Mouse (Mus musculus) liver, embryonic 14.5 days (tissue): ENCODE data around the gene Rprml. TPM values are rescaled to one million over a fixed set of nuclear protein-coding genes. Genes with fewer than 3 reads are reported as not detected.
"Not testable (repeated sequence)": the region's sequence is repeated elsewhere in the genome, so short reads cannot be mapped to it uniquely, and the experiment has no call there.

ENCODE experiments used
- ATAC-seq: fragments of 200-750 bp; cut with Nextera tagmentation; 2 replicates; pipeline ENCODE4 v1.8.0; 2017; ENCODE audit warnings: moderate number of reproducible peaks, mild to moderate bottlenecking, moderate library complexity; ENCODE audit not compliant: insufficient read depth
- DNase-seq, 3 experiments: peaks; one replicate each; pipeline ENCODE4 v3.0.0-alpha.2; 2012 to 2013; ENCODE audit warnings: low read depth in 3 of 3, low spot score in 3 of 3
- H3K27ac ChIP-seq: fragments of 300-500 bp; sonication (generic); 2 replicates; pipeline ENCODE4 v1.5.1; 2014; ENCODE audit warnings: moderate library complexity, mild to moderate bottlenecking, control low read depth, inconsistent platforms
- H3K27me3 ChIP-seq: fragments of 300-500 bp; sonication (generic); 2 replicates; pipeline ENCODE4 v1.6.1; 2014; ENCODE audit warnings: mild to moderate bottlenecking, low read length, moderate library complexity; ENCODE audit not compliant: control insufficient read depth, insufficient read depth
- H3K36me3 ChIP-seq: fragments of 300-500 bp; sonication (generic); replicated peaks from 2 replicates; pipeline ENCODE4 v1.6.1; 2014; ENCODE audit warnings: low read depth; ENCODE audit not compliant: control insufficient read depth, insufficient read depth
- H3K4me1 ChIP-seq, 2 experiments: fragments of 200-500 bp in 1 of 2; fragments of 300-500 bp in 1 of 2; sonication (generic) in 1 of 2; replicated peaks; 2 replicates each; pipeline ENCODE4 v1.6.1; 2012 to 2014; ENCODE audit warnings: antibody characterized with exemption in 1 of 2, inconsistent platforms in 1 of 2, low read length in 1 of 2; ENCODE audit not compliant: control insufficient read depth in 2 of 2, insufficient read depth in 2 of 2
- H3K4me2 ChIP-seq: fragments of 300-500 bp; sonication (generic); 2 replicates; pipeline ENCODE4 v1.6.1; 2014; ENCODE audit warnings: low read depth, mild to moderate bottlenecking, control low read depth, moderate library complexity
- H3K4me3 ChIP-seq, 2 experiments: fragments of 200-500 bp in 1 of 2; fragments of 300-500 bp in 1 of 2; sonication (generic) in 1 of 2; 2 replicates each; pipeline ENCODE4 v1.5.1; 2012 to 2014; ENCODE audit warnings: low read depth in 2 of 2, low read length in 2 of 2, mild to moderate bottlenecking in 2 of 2, control low read depth in 1 of 2, inconsistent platforms in 1 of 2, moderate library complexity in 1 of 2; ENCODE audit not compliant: insufficient read depth in 1 of 2
- H3K9ac ChIP-seq: fragments of 300-500 bp; sonication (generic); replicated peaks from 2 replicates; pipeline ENCODE4 v1.6.1; 2014; ENCODE audit warnings: mild to moderate bottlenecking, control low read depth, moderate library complexity
- H3K9me3 ChIP-seq: fragments of 300-500 bp; sonication (generic); 2 replicates; pipeline ENCODE4 v1.6.1; 2016; ENCODE audit warnings: low read length, mixed read lengths; ENCODE audit not compliant: control insufficient read depth
- CTCF ChIP-seq: IDR thresholded peaks from 2 replicates; pipeline ENCODE4 v1.5.1; 2016; ENCODE audit warnings: antibody characterized with exemption, low read depth, control low read depth
- EP300 ChIP-seq: IDR thresholded peaks from 2 replicates; pipeline ENCODE4 v1.6.1; 2016; ENCODE audit warnings: antibody characterized with exemption, low read depth
- WGBS: fragments of 180-500 bp; shearing (Covaris S2); extraction: QIAGEN DNeasy Blood & Tissue Kit; methylation state at CpG from one replicate; pipeline ENCODE4 v1.1.7; 2014; ENCODE audit not compliant: insufficient replicate concordance; 5-methylcytosine and 5-hydroxymethylcytosine counted together
- polyA plus RNA-seq, 2 experiments: library from polyadenylated mRNA; depleted of rRNA in 1 of 2; stranded (reverse) in 1 of 2; unstranded in 1 of 2; fragments of >200 nt; fragmentation: Nextera tagmentation in 1 of 2; extraction: Ambion mirVana in 1 of 2; gene quantifications; 2 replicates each; pipeline versions ENCODE4 v1.2.1 to v1.2.3; 2012 to 2014

The Rprml gene
- polyA plus RNA-seq, 2 experiments = not detected

DNA sequence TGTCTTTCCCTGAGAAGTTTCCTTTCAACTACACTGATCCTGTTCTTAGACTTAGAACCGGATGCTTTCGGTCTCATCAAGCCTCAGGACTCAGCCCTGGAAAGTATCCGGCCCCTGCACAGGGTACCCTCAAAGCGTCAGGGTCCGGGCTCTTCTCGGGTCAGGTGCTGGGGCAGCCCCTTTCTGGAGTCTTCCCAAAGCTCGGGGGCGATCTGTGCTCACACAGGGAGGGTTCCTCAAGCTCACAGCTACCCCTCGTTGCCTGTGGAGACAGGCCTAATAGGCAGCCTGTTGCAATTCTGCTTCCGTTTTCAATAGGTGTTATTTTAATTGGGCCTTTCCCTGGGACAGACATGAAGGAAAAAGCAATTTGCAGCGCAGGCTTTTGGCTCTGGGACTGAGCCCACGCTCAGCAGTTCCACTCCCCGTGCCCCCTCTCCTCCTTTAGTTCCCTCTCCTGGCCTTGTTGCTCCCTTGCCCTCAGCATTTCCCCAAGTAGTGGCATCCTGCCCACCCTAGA lies 17.6 kb downstream of the Rprml start:
- Histone ChIP-seq H3K27me3 (no peaks in the 10 kb centered on the region), H3K4me2 (no peak overlapping the region), H3K4me3 (no peak overlapping the region), H3K27ac (no peak overlapping the region), H3K9me3 (no peaks in the 10 kb centered on the region), H3K4me1 (no peaks in the 10 kb centered on the region), H3K36me3 (no peaks in the 10 kb centered on the region), H3K9ac (no peak overlapping the region)
- TF ChIP-seq CTCF (no peak), EP300 (no peak)
- WGBS = 48% methylated on average over 13 of the region's 13 CpGs
- DNase-seq (no peak), ATAC-seq (no peak)

DNA sequence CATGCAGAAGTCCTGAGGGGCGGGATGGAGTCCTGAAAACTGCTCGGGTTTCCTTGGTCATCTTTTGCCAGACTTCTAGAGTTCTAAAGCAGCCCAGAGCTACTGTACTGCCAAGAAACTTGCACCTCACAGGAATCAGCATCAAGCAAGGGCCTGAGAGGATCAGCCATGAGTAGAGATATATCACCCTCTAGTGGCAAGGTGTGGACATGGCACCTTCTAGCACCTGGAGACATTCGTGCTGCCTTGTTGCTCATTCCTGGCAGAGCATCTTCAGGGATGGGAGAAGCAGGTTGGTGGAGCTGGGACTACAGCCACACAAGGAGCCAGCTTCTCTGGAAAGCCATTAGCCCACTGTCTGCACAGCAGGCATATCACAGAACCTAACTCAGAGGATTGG lies 26.2 kb downstream of the Rprml start:
- Histone ChIP-seq H3K4me3 (no peak overlapping the region), H3K9me3 (no peaks in the 10 kb centered on the region), H3K4me1 (no peaks in the 10 kb centered on the region), H3K36me3 (peaks cover 12% of the 10 kb centered on the region), H3K27me3 (no peaks in the 10 kb centered on the region), H3K4me2 (no peak overlapping the region), H3K27ac (no peak overlapping the region), H3K9ac (no peak overlapping the region)
- DNase-seq (peak in 1 of 3 experiments; percentile 30), ATAC-seq (no peak)
- TF ChIP-seq EP300 (no peak), CTCF (peak; percentile 92)
- 46% methylated on average over 3 of the region's 3 CpGs for WGBS

- not testable (repeated sequence) for H3K4me3 ChIP-seq, H3K4me2 ChIP-seq, H3K9ac ChIP-seq, DNase-seq, H3K27ac ChIP-seq, H3K27me3 ChIP-seq, H3K9me3 ChIP-seq, H3K4me1 ChIP-seq
- 25% methylated on average over 2 of the region's 2 CpGs for WGBS
- peaks cover 14% of the 10 kb centered on the region for H3K36me3 ChIP-seq
- peak; percentile 74 for TF ChIP-seq CTCF
- ATAC-seq = 0 out of 2 replicates have a peak, but pooled peaks have one; percentile 41
Observed at GRCm38 (mm10) chr11:103677042-103677441, 27.7 kb downstream of the Rprml start.

GRCm38 (mm10) chr11:103683667-103684334 lies 34.4 kb downstream of the Rprml start:
- DNase-seq (no peak), ATAC-seq (no peak)
- no peaks in the 10 kb centered on the region for H3K27me3 ChIP-seq
- H3K9ac ChIP-seq = no peak overlapping the region
- WGBS = 80% methylated on average over 11 of the region's 11 CpGs
- H3K4me3 ChIP-seq = no peak overlapping the region
- H3K36me3 ChIP-seq = peaks cover 31% of the 10 kb centered on the region
- TF ChIP-seq CTCF = no peak
- no peak for TF ChIP-seq EP300
- H3K4me1 ChIP-seq = no peaks in the 10 kb centered on the region
- no peaks in the 10 kb centered on the region for H3K9me3 ChIP-seq
- no peak overlapping the region for H3K4me2 ChIP-seq
- H3K27ac ChIP-seq = no peak overlapping the region

- H3K9ac ChIP-seq = no peak overlapping the region
- H3K4me1 ChIP-seq = peaks cover 0 to 7% of the 10 kb centered on the region in 2 experiments; a peak in 2 of 4 replicates
- H3K36me3 ChIP-seq = peaks cover 25% of the 10 kb centered on the region
- H3K4me3 ChIP-seq = no peak overlapping the region
- no peak for DNase-seq
- no peak overlapping the region for H3K27ac ChIP-seq
- TF ChIP-seq CTCF (no peak), EP300 (no peak)
- H3K9me3 ChIP-seq = no peaks in the 10 kb centered on the region
- ATAC-seq = no peak
- WGBS = 76% methylated on average over 7 of the region's 7 CpGs
- no peak overlapping the region for H3K4me2 ChIP-seq
- no peaks in the 10 kb centered on the region for H3K27me3 ChIP-seq
Observed at GRCm38 (mm10) chr11:103685261-103685736, 35.9 kb downstream of the Rprml start.
